Mouse (Mus musculus) E14TG2a.4 (cell line): ENCODE measurements around the gene Gpsm1.

Source experiments
- CTCF ChIP-seq: conservative IDR thresholded peaks from 2 replicates; pipeline ENCODE4 v1.5.1; 2014; ENCODE audit warnings: low read length
- POU5F1 ChIP-seq: IDR thresholded peaks from 2 replicates; pipeline ENCODE4 v1.6.1; 2014; ENCODE audit warnings: low read length, borderline replicate concordance

DNA sequence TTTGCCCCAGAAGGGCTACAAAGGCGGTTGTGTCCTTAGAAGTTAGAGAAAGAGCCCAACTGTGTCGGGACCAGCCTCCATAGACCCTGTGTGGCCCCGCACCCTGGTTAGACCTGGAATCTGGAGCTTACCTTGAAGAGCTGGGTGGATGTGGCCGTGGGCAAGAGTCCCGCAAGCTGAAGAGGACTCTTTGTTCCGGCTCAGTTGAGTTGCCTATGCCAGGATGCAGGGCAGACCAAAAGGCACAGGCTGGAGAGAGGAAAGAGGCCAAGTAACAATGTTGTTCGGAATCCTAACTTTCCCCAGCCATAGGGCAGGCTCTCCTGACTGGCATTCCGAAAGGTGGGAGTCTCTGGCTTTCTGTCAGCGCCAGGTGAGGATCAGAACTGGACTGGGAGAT lies 3.8 kb downstream of the Gpsm1 start:
- TF ChIP-seq CTCF (no peak), POU5F1 (no peak)
